Mouse (Mus musculus) embryonic facial prominence, embryonic 10.5 days (tissue): ENCODE measurements around the gene BC016579. TPM values are rescaled to one million over a fixed set of nuclear protein-coding genes. Genes with fewer than 3 reads are reported as not detected.
A peak's percentile ranks its signal among the peaks of the same experiment; 100 is the strongest.

ENCODE experiments used
- DNase-seq: peaks from one replicate; pipeline ENCODE4 v3.0.0-alpha.2; 2017; ENCODE audit warnings: low spot score
- H3K27ac ChIP-seq: fragments of 300-500 bp; sonication (generic); replicated peaks from 2 replicates; pipeline ENCODE4 v1.5.1; 2016; ENCODE audit warnings: mild to moderate bottlenecking
- H3K27me3 ChIP-seq: fragments of 300-500 bp; sonication (generic); replicated peaks from 2 replicates; pipeline ENCODE4 v1.6.1; 2016; ENCODE audit warnings: low read depth, mild to moderate bottlenecking; ENCODE audit not compliant: poor library complexity, severe bottlenecking
- H3K36me3 ChIP-seq: fragments of 300-500 bp; sonication (generic); replicated peaks from 2 replicates; pipeline ENCODE4 v1.6.1; 2016; ENCODE audit warnings: mild to moderate bottlenecking, moderate library complexity
- H3K4me1 ChIP-seq: fragments of 300-500 bp; sonication (generic); 2 replicates; pipeline ENCODE4 v1.6.1; 2016
- H3K4me3 ChIP-seq: fragments of 300-500 bp; sonication (generic); 2 replicates; pipeline ENCODE4 v1.5.1; 2016; ENCODE audit warnings: mild to moderate bottlenecking, moderate library complexity
- H3K9me3 ChIP-seq: fragments of 300-500 bp; sonication (generic); 2 replicates; pipeline ENCODE4 v1.6.1; 2016; ENCODE audit warnings: mild to moderate bottlenecking
- WGBS: fragments of 180-500 bp; shearing (Covaris S2); methylation state at CpG from one replicate; pipeline ENCODE4 v1.1.7; 2016; 5-methylcytosine and 5-hydroxymethylcytosine counted together
- polyA plus RNA-seq: library from polyadenylated mRNA; unstranded; fragments of >200 nt; fragmentation: Nextera tagmentation; extraction: Ambion mirVana; gene quantifications from 2 replicates; pipeline ENCODE4 v1.2.1, GENCODE M21; 2016

The BC016579 gene
- 0.09 TPM in 1 of 2 replicates, not detected in the other for polyA plus RNA-seq

GRCm38 (mm10) chr16:45653934-45654332 is at the start of gene BC016579:
Gene BC016579 (minus strand): TSS chr16:45654068.
- DNase-seq: peak; percentile 23
- peaks cover 35% of the 10 kb centered on the region for H3K27me3 ChIP-seq
- peaks cover 12% of the 10 kb centered on the region for H3K4me1 ChIP-seq
- no peaks in the 10 kb centered on the region for H3K9me3 ChIP-seq
- no peaks in the 10 kb centered on the region for H3K36me3 ChIP-seq
- WGBS: 3% methylated on average over 20 of the region's 20 CpGs
- peak within 1 kb of the TSS; percentile 51 for H3K4me3 ChIP-seq
- no peak within 1 kb of the TSS for H3K27ac ChIP-seq

DNA sequence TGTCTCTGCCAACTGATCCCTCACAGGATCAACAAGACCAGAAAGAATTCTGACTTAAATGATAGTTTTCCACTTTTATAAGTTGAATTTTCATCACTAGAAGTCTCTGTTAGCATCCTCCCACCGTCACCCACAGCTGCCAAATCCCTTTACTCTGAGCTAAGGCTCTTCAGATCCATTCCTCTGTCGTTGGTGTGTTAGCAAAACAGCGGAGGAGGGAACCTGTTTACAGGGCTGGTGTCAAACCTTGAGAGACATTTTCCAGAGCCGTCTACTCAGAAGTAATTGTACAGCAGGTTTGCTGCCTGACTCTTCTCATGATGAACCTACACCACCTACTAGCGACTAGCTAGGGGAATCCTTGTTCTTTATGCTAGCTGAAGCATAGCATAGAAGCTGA is 45.4 kb upstream of the BC016579 start:
- H3K4me3 ChIP-seq: no peak overlapping the region
- no peaks in the 10 kb centered on the region for H3K27me3 ChIP-seq
- no peak for DNase-seq
- WGBS: 74% methylated on average over 5 of the region's 5 CpGs
- H3K4me1 ChIP-seq: no peaks in the 10 kb centered on the region
- H3K27ac ChIP-seq: no peak overlapping the region
- no peaks in the 10 kb centered on the region for H3K9me3 ChIP-seq
- no peaks in the 10 kb centered on the region for H3K36me3 ChIP-seq

GRCm38 (mm10) chr16:45697996-45698395 is 44.1 kb upstream of the BC016579 start:
- Histone ChIP-seq H3K36me3 (no peaks in the 10 kb centered on the region), H3K4me3 (no peak overlapping the region), H3K27ac (no peak overlapping the region), H3K27me3 (no peaks in the 10 kb centered on the region), H3K4me1 (no peaks in the 10 kb centered on the region), H3K9me3 (no peaks in the 10 kb centered on the region)
- WGBS: 82% methylated on average over 6 of the region's 6 CpGs
- DNase-seq: no peak

DNA sequence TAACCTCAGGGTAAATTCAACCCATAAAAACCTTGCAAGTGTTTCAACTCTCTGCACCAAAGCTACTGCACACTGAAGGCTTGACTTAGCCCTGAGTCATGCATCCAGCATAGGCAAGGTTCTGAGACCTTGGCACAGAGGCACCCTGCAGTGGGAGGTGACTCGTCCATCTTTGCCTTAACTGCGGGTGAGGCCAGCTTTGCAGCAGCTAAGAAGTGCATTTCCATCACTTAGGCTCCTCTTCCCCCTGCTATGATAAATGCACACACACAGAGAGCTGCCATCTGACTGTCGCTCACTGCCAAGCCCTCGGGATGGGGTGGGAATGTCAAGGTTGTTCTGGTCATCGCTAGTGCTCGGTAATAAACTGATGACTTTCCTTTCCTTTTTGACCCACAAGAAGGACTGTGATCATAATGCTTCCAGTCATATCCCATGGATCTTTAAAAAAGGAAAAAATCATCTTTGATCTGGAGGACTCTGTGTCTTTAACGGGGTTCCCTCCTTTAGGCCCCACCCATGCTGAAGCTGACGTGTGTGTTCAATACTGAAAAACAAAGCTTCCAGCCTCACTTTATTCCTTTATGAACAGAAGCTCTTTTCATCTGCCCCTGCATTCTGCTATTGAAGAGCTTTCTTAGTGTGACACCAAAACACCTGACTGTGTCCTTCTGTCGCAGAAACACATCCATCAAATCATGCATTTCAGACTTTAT is 41.7 kb upstream of the BC016579 start:
- 78% methylated on average over 9 of the region's 9 CpGs for WGBS
- no peak overlapping the region for H3K27ac ChIP-seq
- H3K36me3 ChIP-seq: no peaks in the 10 kb centered on the region
- no peaks in the 10 kb centered on the region for H3K27me3 ChIP-seq
- DNase-seq: no peak
- H3K9me3 ChIP-seq: no peaks in the 10 kb centered on the region
- H3K4me3 ChIP-seq: no peak overlapping the region
- H3K4me1 ChIP-seq: peaks cover under 1% of the 10 kb centered on the region; the same call in 1 of the 2 replicates

DNA sequence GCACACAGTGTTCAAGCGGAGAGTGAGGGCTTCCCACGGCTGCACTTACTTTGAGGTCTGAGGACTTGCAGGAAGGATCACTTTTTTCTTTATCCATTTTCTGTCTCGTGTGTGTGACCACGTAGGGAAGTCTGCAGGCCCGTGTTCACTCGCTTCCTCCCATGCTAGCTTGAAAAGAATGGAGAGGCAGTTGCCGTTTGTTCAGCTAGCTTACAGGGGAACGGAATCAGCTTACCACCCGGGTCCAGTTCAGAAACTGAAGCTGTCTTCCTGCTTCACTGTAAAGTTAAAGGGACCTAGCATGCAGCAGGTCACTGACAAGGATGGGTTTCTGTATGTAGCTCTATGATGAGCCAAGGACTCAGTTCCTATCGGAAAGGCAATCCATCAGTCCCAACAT is 39.7 kb upstream of the BC016579 start, which contains the start of gene Tmprss7:
Tmprss7 (minus strand) TSS at position 101 of the 400 bp plus-strand sequence.
- H3K4me1 ChIP-seq: peaks cover 7% of the 10 kb centered on the region

GRCm38 (mm10) chr16:45692851-45693250 is 39.0 kb upstream of the BC016579 start:
- WGBS: 82% methylated on average over 3 of the region's 3 CpGs
- DNase-seq: no peak
- no peaks in the 10 kb centered on the region for H3K36me3 ChIP-seq
- H3K27me3 ChIP-seq: no peaks in the 10 kb centered on the region
- no peak overlapping the region for H3K4me3 ChIP-seq
- H3K4me1 ChIP-seq: peaks cover 7% of the 10 kb centered on the region
- H3K9me3 ChIP-seq: no peaks in the 10 kb centered on the region
- no peak overlapping the region for H3K27ac ChIP-seq

More for the DNA sequence above, 39.7 kb upstream of the BC016579 start, which contains the start of gene Tmprss7:
- 79% methylated on average over 10 of the region's 10 CpGs for WGBS
- Histone ChIP-seq H3K9me3 (no peaks in the 10 kb centered on the region), H3K4me3 (no peak within 1 kb of the TSS), H3K36me3 (no peaks in the 10 kb centered on the region), H3K27ac (no peak within 1 kb of the TSS), H3K27me3 (no peaks in the 10 kb centered on the region)
- DNase-seq: no peak

DNA sequence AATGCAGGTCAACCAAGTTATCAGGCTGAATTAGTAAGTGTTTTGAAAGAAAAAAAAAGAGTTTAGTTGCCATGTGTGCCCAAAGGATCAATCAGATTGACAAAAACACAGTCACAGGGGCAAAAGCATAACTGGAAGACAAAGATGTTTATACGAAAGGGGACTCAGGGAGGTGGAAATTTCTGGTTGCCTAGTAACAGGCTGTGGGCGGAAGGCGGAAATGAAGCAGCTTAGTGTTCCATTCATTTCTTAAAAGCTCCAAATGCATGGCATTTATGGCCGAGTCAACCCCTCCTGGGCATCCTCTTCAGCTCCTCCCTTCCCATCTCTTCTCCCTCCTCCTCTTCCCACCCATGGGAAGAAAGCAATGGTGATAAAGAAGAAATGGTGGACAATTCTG is 36.3 kb upstream of the BC016579 start:
- 36% methylated on average over 4 of the region's 4 CpGs for WGBS
- H3K36me3 ChIP-seq: no peaks in the 10 kb centered on the region
- H3K9me3 ChIP-seq: no peaks in the 10 kb centered on the region
- H3K4me1 ChIP-seq: peaks cover 7% of the 10 kb centered on the region
- H3K27me3 ChIP-seq: no peaks in the 10 kb centered on the region
- H3K27ac ChIP-seq: no peak overlapping the region
- DNase-seq: peak; percentile 14
- no peak overlapping the region for H3K4me3 ChIP-seq

DNA sequence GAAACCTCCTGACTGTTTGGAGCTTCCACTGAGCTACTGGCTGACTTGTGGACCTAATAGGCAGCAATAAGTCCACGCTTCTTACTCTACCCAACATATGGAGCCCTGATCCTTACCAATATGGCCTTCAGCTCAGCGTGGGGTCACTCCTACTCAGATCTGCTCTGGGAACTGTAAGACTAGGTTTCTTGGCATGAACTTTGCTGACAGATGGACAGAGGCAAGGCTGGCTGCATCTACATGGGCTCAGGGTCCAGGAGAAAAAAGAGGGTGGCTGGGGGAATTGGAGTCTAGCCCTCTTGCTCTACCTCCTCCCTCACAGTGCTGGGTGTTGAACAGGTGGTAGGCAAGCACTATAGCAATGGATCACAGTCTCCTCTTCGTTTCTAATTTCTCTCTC is 33.0 kb upstream of the BC016579 start:
- no peak overlapping the region for H3K4me3 ChIP-seq
- WGBS: 86% methylated on average over 3 of the region's 3 CpGs
- H3K4me1 ChIP-seq: peaks cover 7% of the 10 kb centered on the region
- H3K36me3 ChIP-seq: no peaks in the 10 kb centered on the region
- no peaks in the 10 kb centered on the region for H3K27me3 ChIP-seq
- no peaks in the 10 kb centered on the region for H3K9me3 ChIP-seq
- no peak for DNase-seq
- no peak overlapping the region for H3K27ac ChIP-seq

DNA sequence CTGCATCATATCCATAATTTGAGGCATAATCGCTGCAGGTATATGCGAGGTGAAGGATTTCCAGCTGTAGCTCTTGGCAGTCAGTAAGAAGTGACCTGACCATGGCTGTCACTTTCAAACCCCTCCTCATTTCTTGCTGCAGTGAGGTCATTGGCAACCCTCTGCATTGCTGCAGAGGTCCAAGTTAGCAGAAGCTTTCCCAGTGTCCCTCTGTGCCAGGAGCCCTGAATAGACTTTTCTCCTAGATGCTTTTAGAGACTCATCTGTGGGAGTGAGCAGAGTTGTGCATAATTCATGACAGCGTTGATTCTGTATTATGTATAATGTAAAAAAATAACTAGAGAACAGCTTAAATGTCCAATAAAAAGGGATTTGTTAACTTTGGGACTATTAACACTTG is 31.4 kb upstream of the BC016579 start:
- H3K36me3 ChIP-seq: no peaks in the 10 kb centered on the region
- no peak overlapping the region for H3K27ac ChIP-seq
- no peak for DNase-seq
- no peak overlapping the region for H3K4me3 ChIP-seq
- peaks cover 4% of the 10 kb centered on the region for H3K4me1 ChIP-seq
- no peaks in the 10 kb centered on the region for H3K27me3 ChIP-seq
- no peaks in the 10 kb centered on the region for H3K9me3 ChIP-seq
- 68% methylated on average over 3 of the region's 3 CpGs for WGBS

GRCm38 (mm10) chr16:45684815-45685214 is 30.9 kb upstream of the BC016579 start:
- no peaks in the 10 kb centered on the region for H3K9me3 ChIP-seq
- H3K36me3 ChIP-seq: no peaks in the 10 kb centered on the region
- H3K27ac ChIP-seq: no peak overlapping the region
- 15% methylated on average over 8 of the region's 8 CpGs for WGBS
- no peaks in the 10 kb centered on the region for H3K27me3 ChIP-seq
- no peak overlapping the region for H3K4me3 ChIP-seq
- peak; percentile 75 for DNase-seq
- no peaks in the 10 kb centered on the region for H3K4me1 ChIP-seq

DNA sequence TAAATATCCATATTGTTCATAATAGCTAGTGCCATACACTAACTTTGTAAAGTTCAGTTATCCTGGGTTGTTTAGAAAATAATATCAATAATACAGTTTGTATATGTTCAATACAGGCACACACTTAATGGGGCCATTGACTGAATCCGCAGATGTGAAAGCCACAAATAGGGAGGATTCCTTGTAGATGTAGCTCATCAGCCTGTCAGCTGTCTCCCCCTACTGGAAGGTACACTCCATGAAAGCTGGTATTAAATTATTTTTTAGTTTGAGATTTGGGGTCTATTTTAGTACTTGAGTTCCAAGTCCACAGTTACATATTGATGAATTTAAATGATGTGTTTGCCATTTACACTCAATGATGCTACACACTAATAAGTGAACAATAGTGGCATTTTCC is 22.6 kb upstream of the BC016579 start:
- no peaks in the 10 kb centered on the region for H3K27me3 ChIP-seq
- 43% methylated on average over 1 of the region's 1 CpGs for WGBS
- no peaks in the 10 kb centered on the region for H3K4me1 ChIP-seq
- DNase-seq: no peak
- no peaks in the 10 kb centered on the region for H3K36me3 ChIP-seq
- H3K9me3 ChIP-seq: no peaks in the 10 kb centered on the region
- no peak overlapping the region for H3K4me3 ChIP-seq
- H3K27ac ChIP-seq: no peak overlapping the region

- H3K4me3 ChIP-seq: no peak overlapping the region
- no peaks in the 10 kb centered on the region for H3K36me3 ChIP-seq
- no peak for DNase-seq
- 79% methylated on average over 4 of the region's 4 CpGs for WGBS
- H3K27me3 ChIP-seq: no peaks in the 10 kb centered on the region
- H3K4me1 ChIP-seq: no peaks in the 10 kb centered on the region
- no peak overlapping the region for H3K27ac ChIP-seq
- H3K9me3 ChIP-seq: no peaks in the 10 kb centered on the region
These were observed 16.1 kb upstream of the BC016579 start for GRCm38 (mm10) chr16:45670005-45670404.

DNA sequence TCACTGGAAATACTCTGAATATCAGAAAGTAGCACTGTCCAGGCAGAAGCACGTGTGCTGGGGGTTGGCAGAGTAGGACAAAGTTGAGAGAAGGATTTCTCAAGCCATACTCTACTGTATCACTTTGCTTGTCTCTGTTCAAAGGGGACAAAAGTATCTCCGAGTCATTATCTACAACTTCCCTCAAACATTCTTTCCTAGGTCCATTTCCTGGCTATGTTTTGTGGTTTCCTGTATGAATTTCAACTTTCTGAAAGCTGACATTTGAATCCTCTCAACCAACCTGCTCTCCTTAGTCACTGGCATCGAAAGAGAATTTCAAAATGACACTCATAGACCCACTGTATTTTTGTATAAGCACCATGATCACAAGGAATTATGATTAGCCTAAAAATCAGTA is 14.3 kb upstream of the BC016579 start:
- Histone ChIP-seq H3K36me3 (no peaks in the 10 kb centered on the region), H3K4me3 (no peak overlapping the region), H3K27ac (no peak overlapping the region), H3K4me1 (no peaks in the 10 kb centered on the region), H3K27me3 (no peaks in the 10 kb centered on the region), H3K9me3 (no peaks in the 10 kb centered on the region)
- DNase-seq: no peak
- 72% methylated on average over 3 of the region's 3 CpGs for WGBS
